Mouse (Mus musculus): ENCODE measurements around the gene Ankrd9. TPM values are rescaled to one million over a fixed set of nuclear protein-coding genes. Genes with fewer than 3 reads are reported as not detected.

Ankrd9 gene
- total RNA-seq, 2 experiments from 2014 or later: 19.6 to 21.1 TPM

Other genes starting within 250 kb of the Ankrd9 start
- gene Wdr20, start 241.1 kb downstream of the Ankrd9 start, total RNA-seq (2021): 10 to 100 TPM; 46.2 to 48.1 TPM
- 10 to 100 TPM; 10.9 to 11.6 TPM for gene Mok, start 138.1 kb downstream of the Ankrd9 start, total RNA-seq (2021)
- gene Zfp839, start 128.8 kb downstream of the Ankrd9 start, total RNA-seq (2021): 10 to 100 TPM; 11.7 to 12.8 TPM
- 10 to 100 TPM; 89.6 to 93.8 TPM for gene Cinp, start 89.9 kb downstream of the Ankrd9 start, total RNA-seq (2021)
- gene Tecpr2, start 89.8 kb downstream of the Ankrd9 start, total RNA-seq (2021): 10 to 100 TPM; 46.6 TPM
- gene Rcor1, start 60.3 kb upstream of the Ankrd9 start, total RNA-seq (2021): 10 to 100 TPM; 16.4 to 18.9 TPM
- gene Traf3, start 187.3 kb upstream of the Ankrd9 start, total RNA-seq (2021): 10 to 100 TPM; 32.3 to 42.4 TPM
- not detected for gene 4930595D18Rik, start 205.5 kb upstream of the Ankrd9 start, total RNA-seq (2021)

Measured in left cerebral cortex, adult 18-20 months (tissue).